9 mouse cellular contexts compared by ENCODE assay signal in genomic region chr12:25703023-25703400, GRCm38 (mm10).
DNase-seq lines count a peak whose midpoint lies in the region; ATAC-seq and TF ChIP-seq lines count a peak whose summit lies in the region.
"Had no signal": no experiment of that assay in that cellular context is flagged by ENCODE, and none has a peak within 500 bp of the region (broad histone marks: within the 10 kb centered on the region; RNA-seq: fewer than 3 reads in every experiment).

No protein-coding gene starts in this region.

- no peak overlapping the region for H3K27ac ChIP-seq in heart, postnatal 0 days (ENCODE audit: low read depth)
- no peak overlapping the region for H3K27ac ChIP-seq in embryonic facial prominence, embryonic 12.5 days
- no peak overlapping the region; the same call in 1 of the 2 replicates for H3K27ac ChIP-seq in hindbrain, embryonic 16.5 days (ENCODE audit: low read depth, low read length)
- H3K27ac ChIP-seq in midbrain, embryonic 16.5 days (ENCODE audit: low read length), result no peak overlapping the region

- 0 out of 2 replicates have a peak overlapping the region, but pooled peaks have one; percentile 12 for H3K4me3 ChIP-seq in heart, postnatal 0 days (ENCODE audit: low read depth, low read length)
- H3K4me3 ChIP-seq in embryonic facial prominence, embryonic 12.5 days, result peak overlapping the region; percentile 18; the same call in 1 of the 2 replicates
- peak overlapping the region; percentile 13; the same call in 1 of the 2 replicates for H3K4me3 ChIP-seq in hindbrain, embryonic 16.5 days (ENCODE audit: low read length)
- 0 out of 2 replicates have a peak overlapping the region, but pooled peaks have one; percentile 18 for H3K4me3 ChIP-seq in midbrain, embryonic 16.5 days (ENCODE audit: low read depth, low read length)

- H3K36me3 ChIP-seq in heart, postnatal 0 days (replicated peaks; ENCODE audit: control insufficient read depth, insufficient read depth, low read length), result no peaks in the 10 kb centered on the region
- H3K36me3 ChIP-seq in embryonic facial prominence, embryonic 12.5 days, result no peaks in the 10 kb centered on the region
- H3K36me3 ChIP-seq in hindbrain, embryonic 16.5 days (ENCODE audit: control insufficient read depth, insufficient read depth, low read length), result no peaks in the 10 kb centered on the region
- no peaks in the 10 kb centered on the region for H3K36me3 ChIP-seq in midbrain, embryonic 16.5 days (ENCODE audit: control insufficient read depth, insufficient read depth, low read length)

- WGBS in heart, postnatal 0 days, result 26% methylated on average over 6 of the region's 6 CpGs
- WGBS in embryonic facial prominence, embryonic 12.5 days, result 19% methylated on average over 6 of the region's 6 CpGs
- WGBS in hindbrain, embryonic 16.5 days, result 7% methylated on average over 6 of the region's 6 CpGs
- WGBS in midbrain, embryonic 16.5 days, result 6% methylated on average over 6 of the region's 6 CpGs

- TF ChIP-seq EP300 in heart, postnatal 0 days (IDR thresholded peaks at IDR 0.05; ENCODE audit: low read depth), result no peak

- TF ChIP-seq CTCF in heart, postnatal 0 days (IDR thresholded peaks at IDR 0.05; ENCODE audit: low read depth), result no peak

- peak overlapping the region; percentile 50 for H3K4me2 ChIP-seq in heart, postnatal 0 days (ENCODE audit: low read depth, low read length)
- peak overlapping the region; percentile 46 for H3K4me2 ChIP-seq in embryonic facial prominence, embryonic 12.5 days (replicated peaks)
- peak overlapping the region; percentile 50 for H3K4me2 ChIP-seq in hindbrain, embryonic 16.5 days (ENCODE audit: low read length)
- H3K4me2 ChIP-seq in midbrain, embryonic 16.5 days (ENCODE audit: low read length), result peak overlapping the region; percentile 47

- DNase-seq in heart, postnatal 0 days (ENCODE audit: low spot score), result no peak
- no peak for DNase-seq in heart, adult 9 months (ENCODE audit: low spot score in 2 of 2)
- DNase-seq in ovary, postnatal 36 days (ENCODE audit: low spot score), result no peak
- DNase-seq in right cerebral cortex, postnatal 10 days (ENCODE audit: low spot score in 2 of 2), result no peak
- no peak for DNase-seq in layer of hippocampus, adult 8-10 months (ENCODE audit: low spot score in 2 of 2)
- DNase-seq: kidney, postnatal 36 days had no signal

- no peak for ATAC-seq in heart, postnatal 0 days (ENCODE audit: insufficient read depth, low read depth)
- ATAC-seq in embryonic facial prominence, embryonic 12.5 days (ENCODE audit: insufficient number of reproducible peaks, insufficient read depth, low FRiP score, low TSS enrichment), result no peak
- ATAC-seq in hindbrain, embryonic 16.5 days, result peak; percentile 45
- ATAC-seq in midbrain, embryonic 16.5 days, result no peak

- no peaks in the 10 kb centered on the region for H3K9me3 ChIP-seq in heart, postnatal 0 days (replicated peaks; ENCODE audit: control insufficient read depth, low read length)
- no peaks in the 10 kb centered on the region for H3K9me3 ChIP-seq in embryonic facial prominence, embryonic 12.5 days
- H3K9me3 ChIP-seq in hindbrain, embryonic 16.5 days (ENCODE audit: control insufficient read depth, low read length), result no peaks in the 10 kb centered on the region
- H3K9me3 ChIP-seq in midbrain, embryonic 16.5 days (replicated peaks; ENCODE audit: control insufficient read depth, low read length, poor library complexity, severe bottlenecking), result no peaks in the 10 kb centered on the region; the same call in 1 of the 2 replicates

- H3K27me3 ChIP-seq in heart, postnatal 0 days (ENCODE audit: control insufficient read depth, insufficient read depth, low read length), result no peaks in the 10 kb centered on the region
- H3K27me3 ChIP-seq in embryonic facial prominence, embryonic 12.5 days, result no peaks in the 10 kb centered on the region
- H3K27me3 ChIP-seq in hindbrain, embryonic 16.5 days (replicated peaks; ENCODE audit: control insufficient read depth, insufficient read depth, low read length), result no peaks in the 10 kb centered on the region
- no peaks in the 10 kb centered on the region for H3K27me3 ChIP-seq in midbrain, embryonic 16.5 days (ENCODE audit: control insufficient read depth, insufficient read depth, low read depth, low read length)

- no peak overlapping the region for H3K9ac ChIP-seq in heart, postnatal 0 days (replicated peaks; ENCODE audit: low read depth, low read length)
- no peak overlapping the region for H3K9ac ChIP-seq in embryonic facial prominence, embryonic 12.5 days
- H3K9ac ChIP-seq in hindbrain, embryonic 16.5 days (ENCODE audit: low read depth, low read length), result no peak overlapping the region
- peak overlapping the region; percentile 48; the same call in 1 of the 2 replicates for H3K9ac ChIP-seq in midbrain, embryonic 16.5 days (ENCODE audit: low read depth, low read length)

- 0 out of 2 replicates have a peak, but pooled peaks cover 8% of the 10 kb centered on the region for H3K4me1 ChIP-seq in heart, postnatal 0 days (ENCODE audit: control insufficient read depth, insufficient read depth)
- H3K4me1 ChIP-seq in embryonic facial prominence, embryonic 12.5 days, result peaks cover 2% of the 10 kb centered on the region; the same call in 1 of the 2 replicates
- H3K4me1 ChIP-seq in hindbrain, embryonic 16.5 days (ENCODE audit: control insufficient read depth, insufficient read depth, low read depth, low read length), result 0 out of 2 replicates have a peak, but pooled peaks cover 4% of the 10 kb centered on the region
- peaks cover 8% of the 10 kb centered on the region for H3K4me1 ChIP-seq in midbrain, embryonic 16.5 days (ENCODE audit: control insufficient read depth, insufficient read depth, low read length)
